Mouse (Mus musculus): ENCODE results near the gene Abhd10. TPM values are rescaled to one million over a fixed set of nuclear protein-coding genes. Genes with fewer than 3 reads are reported as not detected.

Gene Abhd10
- polyA plus RNA-seq, 2 experiments: 10.1 to 17.3 TPM

GRCm38 (mm10) chr16:45692851-45693250 lies 49.9 kb downstream of the Abhd10 start:
- no peak overlapping the region for H3K27ac ChIP-seq
- 55% methylated on average over 3 of the region's 3 CpGs for WGBS (ENCODE audit: insufficient replicate concordance)
- H3K4me1 ChIP-seq (replicated peaks; ENCODE audit: control insufficient read depth in 2 of 2, insufficient read depth in 2 of 2, low read length in 1 of 2): no peaks in the 10 kb centered on the region
- H3K4me3 ChIP-seq (ENCODE audit: insufficient read depth in 1 of 2, low read depth in 2 of 2, low read length in 2 of 2): no peak overlapping the region
- no peak overlapping the region for H3K9ac ChIP-seq (replicated peaks)
- TF ChIP-seq CTCF (IDR thresholded peaks at IDR 0.05; ENCODE audit: low read depth) (no peak), EP300 (IDR thresholded peaks at IDR 0.05; ENCODE audit: low read depth) (no peak)
- H3K36me3 ChIP-seq (replicated peaks; ENCODE audit: control insufficient read depth, insufficient read depth, low read depth): no peaks in the 10 kb centered on the region
- H3K4me2 ChIP-seq (ENCODE audit: low read depth): no peak overlapping the region
- DNase-seq (ENCODE audit: low read depth in 3 of 3, low spot score in 3 of 3) (no peak), ATAC-seq (ENCODE audit: insufficient read depth) (no peak)
- H3K27me3 ChIP-seq (ENCODE audit: control insufficient read depth, insufficient read depth, low read length): no peaks in the 10 kb centered on the region
- H3K9me3 ChIP-seq (ENCODE audit: control insufficient read depth, low read length): no peaks in the 10 kb centered on the region

- DNase-seq (ENCODE audit: low read depth in 3 of 3, low spot score in 3 of 3) (no peak), ATAC-seq (ENCODE audit: insufficient read depth) (no peak)
- WGBS (ENCODE audit: insufficient replicate concordance): 53% methylated on average over 4 of the region's 4 CpGs
Measured at GRCm38 (mm10) chr16:45690178-45690577, 52.6 kb downstream of the Abhd10 start.

GRCm38 (mm10) chr16:45686833-45687232 lies 55.9 kb downstream of the Abhd10 start:
- WGBS (ENCODE audit: insufficient replicate concordance): 43% methylated on average over 3 of the region's 3 CpGs
- TF ChIP-seq CTCF (IDR thresholded peaks at IDR 0.05; ENCODE audit: low read depth): no peak
- no peak for DNase-seq (ENCODE audit: low read depth in 3 of 3, low spot score in 3 of 3)
- no peak overlapping the region for H3K9ac ChIP-seq (replicated peaks)
- no peaks in the 10 kb centered on the region for H3K27me3 ChIP-seq (ENCODE audit: control insufficient read depth, insufficient read depth, low read length)
- no peak for ATAC-seq (ENCODE audit: insufficient read depth)
- no peaks in the 10 kb centered on the region for H3K9me3 ChIP-seq (ENCODE audit: control insufficient read depth, low read length)
- no peak overlapping the region for H3K4me3 ChIP-seq (ENCODE audit: insufficient read depth in 1 of 2, low read depth in 2 of 2, low read length in 2 of 2)
- H3K27ac ChIP-seq: no peak overlapping the region
- no peaks in the 10 kb centered on the region for H3K4me1 ChIP-seq (replicated peaks; ENCODE audit: control insufficient read depth in 2 of 2, insufficient read depth in 2 of 2, low read length in 1 of 2)
- H3K4me2 ChIP-seq (ENCODE audit: low read depth): no peak overlapping the region
- H3K36me3 ChIP-seq (replicated peaks; ENCODE audit: control insufficient read depth, insufficient read depth, low read depth): no peaks in the 10 kb centered on the region

More at GRCm38 (mm10) chr16:45690178-45690577, 52.6 kb downstream of the Abhd10 start:
- Histone ChIP-seq H3K27ac (no peak overlapping the region), H3K4me2 (ENCODE audit: low read depth) (no peak overlapping the region), H3K27me3 (ENCODE audit: control insufficient read depth, insufficient read depth, low read length) (no peaks in the 10 kb centered on the region), H3K4me1 (replicated peaks; ENCODE audit: control insufficient read depth in 2 of 2, insufficient read depth in 2 of 2, low read length in 1 of 2) (no peaks in the 10 kb centered on the region), H3K9me3 (ENCODE audit: control insufficient read depth, low read length) (no peaks in the 10 kb centered on the region), H3K9ac (replicated peaks) (no peak overlapping the region), H3K4me3 (ENCODE audit: insufficient read depth in 1 of 2, low read depth in 2 of 2, low read length in 2 of 2) (no peak overlapping the region), H3K36me3 (replicated peaks; ENCODE audit: control insufficient read depth, insufficient read depth, low read depth) (no peaks in the 10 kb centered on the region)
- no peak for TF ChIP-seq CTCF (IDR thresholded peaks at IDR 0.05; ENCODE audit: low read depth)
- no peak for TF ChIP-seq EP300 (IDR thresholded peaks at IDR 0.05; ENCODE audit: low read depth)

- H3K36me3 ChIP-seq (replicated peaks; ENCODE audit: control insufficient read depth, insufficient read depth, low read depth): no peaks in the 10 kb centered on the region
- H3K9ac ChIP-seq (replicated peaks): no peak overlapping the region
- no peak overlapping the region for H3K4me3 ChIP-seq (ENCODE audit: insufficient read depth in 1 of 2, low read depth in 2 of 2, low read length in 2 of 2)
- no peaks in the 10 kb centered on the region for H3K9me3 ChIP-seq (ENCODE audit: control insufficient read depth, low read length)
- H3K4me1 ChIP-seq (replicated peaks; ENCODE audit: control insufficient read depth in 2 of 2, insufficient read depth in 2 of 2, low read length in 1 of 2): no peaks in the 10 kb centered on the region
- 57% methylated on average over 3 of the region's 3 CpGs for WGBS (ENCODE audit: insufficient replicate concordance)
- no peaks in the 10 kb centered on the region for H3K27me3 ChIP-seq (ENCODE audit: control insufficient read depth, insufficient read depth, low read length)
- DNase-seq (ENCODE audit: low read depth in 3 of 3, low spot score in 3 of 3) (no peak), ATAC-seq (ENCODE audit: insufficient read depth) (no peak)
- H3K27ac ChIP-seq: no peak overlapping the region
- TF ChIP-seq EP300 (IDR thresholded peaks at IDR 0.05; ENCODE audit: low read depth): no peak
- no peak for TF ChIP-seq CTCF (IDR thresholded peaks at IDR 0.05; ENCODE audit: low read depth)
- no peak overlapping the region for H3K4me2 ChIP-seq (ENCODE audit: low read depth)
Measured at GRCm38 (mm10) chr16:45685295-45685694, 57.5 kb downstream of the Abhd10 start.

GRCm38 (mm10) chr16:45684815-45685214 lies 57.9 kb downstream of the Abhd10 start:
- H3K4me2 ChIP-seq (ENCODE audit: low read depth): no peak overlapping the region
- DNase-seq (ENCODE audit: low read depth in 3 of 3, low spot score in 3 of 3) (peak in 1 of 3 experiments; percentile 9), ATAC-seq (ENCODE audit: insufficient read depth) (no peak)
- whole genome bisulfite sequencing (ENCODE audit: insufficient replicate concordance): 12% methylated on average over 8 of the region's 8 CpGs
- H3K4me3 ChIP-seq (ENCODE audit: insufficient read depth in 1 of 2, low read depth in 2 of 2, low read length in 2 of 2): no peak overlapping the region
- no peak for TF ChIP-seq EP300 (IDR thresholded peaks at IDR 0.05; ENCODE audit: low read depth)
- peak; percentile 77 for TF ChIP-seq CTCF (IDR thresholded peaks at IDR 0.05; ENCODE audit: low read depth)
- H3K27ac ChIP-seq: no peak overlapping the region
- no peaks in the 10 kb centered on the region for H3K27me3 ChIP-seq (ENCODE audit: control insufficient read depth, insufficient read depth, low read length)
- H3K36me3 ChIP-seq (replicated peaks; ENCODE audit: control insufficient read depth, insufficient read depth, low read depth): no peaks in the 10 kb centered on the region
- no peaks in the 10 kb centered on the region for H3K9me3 ChIP-seq (ENCODE audit: control insufficient read depth, low read length)
- no peaks in the 10 kb centered on the region for H3K4me1 ChIP-seq (replicated peaks; ENCODE audit: control insufficient read depth in 2 of 2, insufficient read depth in 2 of 2, low read length in 1 of 2)
- H3K9ac ChIP-seq (replicated peaks): no peak overlapping the region

Other genes starting within 250 kb of the Abhd10 start
- 0.03 TPM in 1 of 2 replicates, not detected in the other for gene Gm609, start 250.0 kb downstream of the Abhd10 start, polyA plus RNA-seq (2012; rRNA removed)
- gene Gm609, start 250.0 kb downstream of the Abhd10 start, polyA plus RNA-seq (2014; fragmentation: Nextera tagmentation; extraction: Ambion mirVana): not detected in 2 replicates
- gene Gm17783, start 210.9 kb downstream of the Abhd10 start, polyA plus RNA-seq (2012; rRNA removed): not detected in 2 replicates
- gene Gm17783, start 210.9 kb downstream of the Abhd10 start, polyA plus RNA-seq (2014; fragmentation: Nextera tagmentation; extraction: Ambion mirVana): not detected in 2 replicates
- gene Slc9c1, start 207.6 kb downstream of the Abhd10 start, polyA plus RNA-seq (2012; rRNA removed): not detected in 2 replicates
- not detected in 2 replicates for gene Slc9c1, start 207.6 kb downstream of the Abhd10 start, polyA plus RNA-seq (2014; fragmentation: Nextera tagmentation; extraction: Ambion mirVana)
- gene Gcsam, start 132.6 kb downstream of the Abhd10 start, polyA plus RNA-seq (2012; rRNA removed): 0.57 and 0.93 TPM in 2 replicates
- gene Gcsam, start 132.6 kb downstream of the Abhd10 start, polyA plus RNA-seq (2014; fragmentation: Nextera tagmentation; extraction: Ambion mirVana): 2.4 and 2.8 TPM in 2 replicates
- 0.14 and 0.20 TPM in 2 replicates for gene BC016579, start 88.9 kb downstream of the Abhd10 start, polyA plus RNA-seq (2012; rRNA removed)
- gene BC016579, start 88.9 kb downstream of the Abhd10 start, polyA plus RNA-seq (2014; fragmentation: Nextera tagmentation; extraction: Ambion mirVana): 0.23 TPM in 2 replicates
- gene Tmprss7, start 49.3 kb downstream of the Abhd10 start, polyA plus RNA-seq (2012; rRNA removed): 0.18 and 0.26 TPM in 2 replicates
- 0.08 and 0.15 TPM in 2 replicates for gene Tmprss7, start 49.3 kb downstream of the Abhd10 start, polyA plus RNA-seq (2014; fragmentation: Nextera tagmentation; extraction: Ambion mirVana)
- 0.39 and 0.86 TPM in 2 replicates for gene Tagln3, start 18.3 kb downstream of the Abhd10 start, polyA plus RNA-seq (2012; rRNA removed)
- gene Tagln3, start 18.3 kb downstream of the Abhd10 start, polyA plus RNA-seq (2014; fragmentation: Nextera tagmentation; extraction: Ambion mirVana): 0.15 TPM in 1 of 2 replicates, not detected in the other
- gene Phldb2, start 210.6 kb upstream of the Abhd10 start, polyA plus RNA-seq (2012; rRNA removed): 9.7 and 9.8 TPM in 2 replicates
- 12.7 and 13.6 TPM in 2 replicates for gene Phldb2, start 210.6 kb upstream of the Abhd10 start, polyA plus RNA-seq (2014; fragmentation: Nextera tagmentation; extraction: Ambion mirVana)

Measured in liver, embryonic 14.5 days (tissue).